Mouse (Mus musculus) stomach, embryonic 15.5 days (tissue): ENCODE data around the gene Rcc1. TPM values are rescaled to one million over a fixed set of nuclear protein-coding genes. Genes with fewer than 3 reads are reported as not detected.

Experiments used
- ATAC-seq: fragments of 200-750 bp; cut with Nextera tagmentation; 2 replicates; pipeline ENCODE4 v1.8.0; 2017; ENCODE audit warnings: low read depth, moderate number of reproducible peaks, moderate TSS enrichment; ENCODE audit not compliant: insufficient read depth, low FRiP score
- H3K27ac ChIP-seq: fragments of 300-500 bp; sonication (generic); 2 replicates; pipeline ENCODE4 v1.5.1; 2015; ENCODE audit warnings: mild to moderate bottlenecking, inconsistent platforms
- H3K27me3 ChIP-seq: fragments of 300-500 bp; sonication (generic); replicated peaks from 2 replicates; pipeline ENCODE4 v1.6.1; 2015; ENCODE audit warnings: inconsistent platforms
- H3K36me3 ChIP-seq: fragments of 300-500 bp; sonication (generic); 2 replicates; pipeline ENCODE4 v1.6.1; 2015; ENCODE audit warnings: inconsistent platforms
- H3K4me1 ChIP-seq: fragments of 300-500 bp; sonication (generic); 2 replicates; pipeline ENCODE4 v1.6.1; 2015; ENCODE audit warnings: inconsistent platforms
- H3K4me2 ChIP-seq: fragments of 300-500 bp; sonication (generic); 2 replicates; pipeline ENCODE4 v1.6.1; 2015; ENCODE audit warnings: mild to moderate bottlenecking, inconsistent platforms
- H3K4me3 ChIP-seq: fragments of 300-500 bp; sonication (generic); replicated peaks from 2 replicates; pipeline ENCODE4 v1.5.1; 2015; ENCODE audit warnings: inconsistent platforms
- H3K9ac ChIP-seq: fragments of 300-500 bp; sonication (generic); 2 replicates; pipeline ENCODE4 v1.6.1; 2015; ENCODE audit warnings: inconsistent platforms
- H3K9me3 ChIP-seq: fragments of 300-500 bp; sonication (generic); 2 replicates; pipeline ENCODE4 v1.6.1; 2016; ENCODE audit warnings: inconsistent platforms
- WGBS: fragments of 180-500 bp; shearing (Covaris S2); methylation state at CpG from one replicate; pipeline ENCODE4 v1.1.7; 2015; 5-methylcytosine and 5-hydroxymethylcytosine counted together
- polyA plus RNA-seq: library from polyadenylated mRNA; unstranded; fragments of >200 nt; fragmentation: Nextera tagmentation; extraction: Ambion mirVana; gene quantifications from 2 replicates; pipeline ENCODE4 v1.2.1, GENCODE M21; 2015

Gene Rcc1
- 68.5 and 74.6 TPM in 2 replicates for polyA plus RNA-seq

- WGBS, result under 1% methylated on average over 31 of the region's 31 CpGs
These were observed at the start of gene Rcc1 for GRCm38 (mm10) chr4:132353481-132353885. Gene Rcc1 (minus strand): TSS chr4:132353605.

GRCm38 (mm10) chr4:132401016-132401415 is 47.6 kb upstream of the Rcc1 start:
- ATAC-seq, result no peak
- H3K36me3 ChIP-seq, result no peaks in the 10 kb centered on the region
- H3K27me3 ChIP-seq, result no peaks in the 10 kb centered on the region
- 92% methylated on average over 9 of the region's 9 CpGs for WGBS
- peaks cover 13% of the 10 kb centered on the region for H3K4me1 ChIP-seq
- H3K4me3 ChIP-seq, result no peak overlapping the region
- H3K9me3 ChIP-seq, result no peaks in the 10 kb centered on the region
- H3K27ac ChIP-seq, result 0 out of 2 replicates have a peak overlapping the region, but pooled peaks have one; percentile 0
- H3K4me2 ChIP-seq, result no peak overlapping the region
- no peak overlapping the region for H3K9ac ChIP-seq

More at GRCm38 (mm10) chr4:132353481-132353885, at the start of gene Rcc1:
- Histone ChIP-seq H3K27ac (peak within 1 kb of the TSS; percentile 92), H3K27me3 (no peaks in the 10 kb centered on the region), H3K4me3 (peak within 1 kb of the TSS; percentile 75), H3K36me3 (peaks cover 16% of the 10 kb centered on the region), H3K9me3 (no peaks in the 10 kb centered on the region), H3K9ac (peak within 1 kb of the TSS; percentile 98), H3K4me2 (peak within 1 kb of the TSS; percentile 50), H3K4me1 (0 out of 2 replicates have a peak, but pooled peaks cover 10% of the 10 kb centered on the region)
- peak; percentile 91 for ATAC-seq

GRCm38 (mm10) chr4:132398863-132399262 is 45.5 kb upstream of the Rcc1 start:
- Histone ChIP-seq H3K27ac (no peak overlapping the region), H3K36me3 (no peaks in the 10 kb centered on the region), H3K4me1 (peaks cover 15% of the 10 kb centered on the region), H3K9me3 (no peaks in the 10 kb centered on the region), H3K27me3 (no peaks in the 10 kb centered on the region), H3K4me3 (no peak overlapping the region), H3K4me2 (no peak overlapping the region), H3K9ac (no peak overlapping the region)
- no peak for ATAC-seq
- 51% methylated on average over 5 of the region's 5 CpGs for WGBS

GRCm38 (mm10) chr4:132398045-132398774 is 44.8 kb upstream of the Rcc1 start:
- Histone ChIP-seq H3K9me3 (no peaks in the 10 kb centered on the region), H3K36me3 (no peaks in the 10 kb centered on the region), H3K4me3 (peak overlapping the region; percentile 32), H3K27me3 (no peaks in the 10 kb centered on the region), H3K9ac (peak overlapping the region; percentile 19; the same call in 1 of the 2 replicates), H3K4me2 (peak overlapping the region; percentile 49), H3K4me1 (peaks cover 15% of the 10 kb centered on the region), H3K27ac (peak overlapping the region; percentile 54; the same call in 1 of the 2 replicates)
- ATAC-seq, result peak; percentile 84; the same call in 1 of the 2 replicates
- WGBS, result 24% methylated on average over 11 of the region's 11 CpGs

- no peak for ATAC-seq
- H3K9ac ChIP-seq, result no peak overlapping the region
- no peak overlapping the region for H3K4me3 ChIP-seq
- no peaks in the 10 kb centered on the region for H3K9me3 ChIP-seq
- 0 out of 2 replicates have a peak overlapping the region, but pooled peaks have one; percentile 49 for H3K4me2 ChIP-seq
- no peaks in the 10 kb centered on the region for H3K27me3 ChIP-seq
- H3K36me3 ChIP-seq, result no peaks in the 10 kb centered on the region
- H3K27ac ChIP-seq, result no peak overlapping the region
- WGBS, result 74% methylated on average over 3 of the region's 3 CpGs
- H3K4me1 ChIP-seq, result peaks cover 15% of the 10 kb centered on the region
These were observed 43.7 kb upstream of the Rcc1 start for GRCm38 (mm10) chr4:132397120-132397519.

- Histone ChIP-seq H3K4me2 (no peak overlapping the region), H3K36me3 (no peaks in the 10 kb centered on the region), H3K27me3 (no peaks in the 10 kb centered on the region), H3K4me3 (no peak overlapping the region), H3K9ac (no peak overlapping the region), H3K27ac (no peak overlapping the region), H3K4me1 (peaks cover 15% of the 10 kb centered on the region), H3K9me3 (no peaks in the 10 kb centered on the region)
- no peak for ATAC-seq
- WGBS, result 91% methylated on average over 7 of the region's 7 CpGs
These were observed 42.8 kb upstream of the Rcc1 start for GRCm38 (mm10) chr4:132396251-132396650.

GRCm38 (mm10) chr4:132391063-132391740 is 37.8 kb upstream of the Rcc1 start:
- H3K4me3 ChIP-seq, result no peak overlapping the region
- H3K27me3 ChIP-seq, result no peaks in the 10 kb centered on the region
- no peak overlapping the region for H3K4me2 ChIP-seq
- no peak overlapping the region for H3K27ac ChIP-seq
- H3K36me3 ChIP-seq, result no peaks in the 10 kb centered on the region
- H3K9ac ChIP-seq, result no peak overlapping the region
- ATAC-seq, result peak; percentile 58; the same call in 1 of the 2 replicates
- no peaks in the 10 kb centered on the region for H3K9me3 ChIP-seq
- 81% methylated on average over 8 of the region's 8 CpGs for WGBS
- H3K4me1 ChIP-seq, result 0 out of 2 replicates have a peak, but pooled peaks cover 2% of the 10 kb centered on the region

GRCm38 (mm10) chr4:132389302-132389701 is 35.9 kb upstream of the Rcc1 start:
- H3K9ac ChIP-seq, result no peak overlapping the region
- ATAC-seq, result no peak
- WGBS, result 54% methylated on average over 4 of the region's 4 CpGs

GRCm38 (mm10) chr4:132387617-132388016 is 34.2 kb upstream of the Rcc1 start:
- no peaks in the 10 kb centered on the region for H3K9me3 ChIP-seq
- no peaks in the 10 kb centered on the region for H3K36me3 ChIP-seq
- H3K4me2 ChIP-seq, result no peak overlapping the region
- H3K27ac ChIP-seq, result no peak overlapping the region
- H3K4me1 ChIP-seq, result no peaks in the 10 kb centered on the region
- no peak overlapping the region for H3K4me3 ChIP-seq
- H3K9ac ChIP-seq, result no peak overlapping the region
- WGBS, result 69% methylated on average over 5 of the region's 5 CpGs
- H3K27me3 ChIP-seq, result no peaks in the 10 kb centered on the region
- ATAC-seq, result no peak

More at GRCm38 (mm10) chr4:132389302-132389701, 35.9 kb upstream of the Rcc1 start:
- Histone ChIP-seq H3K9me3 (no peaks in the 10 kb centered on the region), H3K4me3 (no peak overlapping the region), H3K36me3 (no peaks in the 10 kb centered on the region), H3K27ac (no peak overlapping the region), H3K4me1 (no peaks in the 10 kb centered on the region), H3K4me2 (no peak overlapping the region), H3K27me3 (no peaks in the 10 kb centered on the region)

GRCm38 (mm10) chr4:132386846-132387245 is 33.4 kb upstream of the Rcc1 start:
- Histone ChIP-seq H3K36me3 (no peaks in the 10 kb centered on the region), H3K9ac (no peak overlapping the region), H3K4me1 (no peaks in the 10 kb centered on the region), H3K27ac (no peak overlapping the region), H3K4me2 (no peak overlapping the region), H3K27me3 (no peaks in the 10 kb centered on the region), H3K9me3 (no peaks in the 10 kb centered on the region), H3K4me3 (no peak overlapping the region)
- ATAC-seq, result no peak
- WGBS, result 81% methylated on average over 7 of the region's 7 CpGs

- no peak overlapping the region for H3K9ac ChIP-seq
- no peak overlapping the region for H3K4me2 ChIP-seq
- no peak overlapping the region for H3K27ac ChIP-seq
- WGBS, result 80% methylated on average over 8 of the region's 8 CpGs
- no peaks in the 10 kb centered on the region for H3K9me3 ChIP-seq
- no peaks in the 10 kb centered on the region for H3K36me3 ChIP-seq
- no peaks in the 10 kb centered on the region for H3K4me1 ChIP-seq
- ATAC-seq, result no peak
- no peaks in the 10 kb centered on the region for H3K27me3 ChIP-seq
- no peak overlapping the region for H3K4me3 ChIP-seq
These were observed 32.5 kb upstream of the Rcc1 start for GRCm38 (mm10) chr4:132385771-132386410.
